Mouse (Mus musculus) heart, embryonic 10.5 days (tissue): ENCODE data around the gene Cnot1. TPM values are rescaled to one million over a fixed set of nuclear protein-coding genes. Genes with fewer than 3 reads are reported as not detected.
A peak's percentile ranks its signal among the peaks of the same experiment; 100 is the strongest.
"Not testable (repeated sequence)": the region's sequence is repeated elsewhere in the genome, so short reads cannot be mapped to it uniquely, and the experiment has no call there.

Experiments used
- DNase-seq: peaks from one replicate; pipeline ENCODE4 v3.0.0-alpha.2; 2017; ENCODE audit warnings: low spot score
- H3K27ac ChIP-seq: fragments of 300-500 bp; sonication (generic); 2 replicates; pipeline ENCODE4 v1.5.1; 2016; ENCODE audit warnings: mild to moderate bottlenecking
- H3K27me3 ChIP-seq: fragments of 300-500 bp; sonication (generic); 2 replicates; pipeline ENCODE4 v1.6.1; 2016; ENCODE audit warnings: mild to moderate bottlenecking; ENCODE audit not compliant: poor library complexity, insufficient read depth, severe bottlenecking
- H3K36me3 ChIP-seq: fragments of 300-500 bp; sonication (generic); 2 replicates; pipeline ENCODE4 v1.6.1; 2016; ENCODE audit warnings: mild to moderate bottlenecking, moderate library complexity
- H3K4me1 ChIP-seq: fragments of 300-500 bp; sonication (generic); 2 replicates; pipeline ENCODE4 v1.6.1; 2016; ENCODE audit warnings: mild to moderate bottlenecking
- H3K4me3 ChIP-seq: fragments of 300-500 bp; sonication (generic); 2 replicates; pipeline ENCODE4 v1.5.1; 2016; ENCODE audit warnings: mild to moderate bottlenecking, moderate library complexity
- H3K9me3 ChIP-seq: fragments of 300-500 bp; sonication (generic); 2 replicates; pipeline ENCODE4 v1.6.1; 2016; ENCODE audit warnings: mild to moderate bottlenecking, moderate library complexity
- WGBS: fragments of 180-500 bp; shearing (Covaris S2); methylation state at CpG from one replicate; pipeline ENCODE4 v1.1.7; 2016; 5-methylcytosine and 5-hydroxymethylcytosine counted together
- polyA plus RNA-seq: library from polyadenylated mRNA; unstranded; fragments of >200 nt; fragmentation: Nextera tagmentation; extraction: Ambion mirVana; gene quantifications from 2 replicates; pipeline ENCODE4 v1.2.1, GENCODE M21; 2016

Cnot1 gene
- polyA plus RNA-seq, 1 experiment from 2014 or later, result 81.1 TPM

GRCm38 (mm10) chr8:95808631-95809030, 1.4 kb upstream of the Cnot1 start:
- DNase-seq, result no peak
- H3K36me3 ChIP-seq, result 0 out of 2 replicates have a peak, but pooled peaks cover 5% of the 10 kb centered on the region
- no peak overlapping the region for H3K4me3 ChIP-seq
- 89% methylated on average over 4 of the region's 4 CpGs for WGBS
- no peaks in the 10 kb centered on the region for H3K27me3 ChIP-seq
- no peaks in the 10 kb centered on the region for H3K9me3 ChIP-seq
- H3K27ac ChIP-seq, result no peak overlapping the region
- H3K4me1 ChIP-seq, result peaks cover 42% of the 10 kb centered on the region

DNA sequence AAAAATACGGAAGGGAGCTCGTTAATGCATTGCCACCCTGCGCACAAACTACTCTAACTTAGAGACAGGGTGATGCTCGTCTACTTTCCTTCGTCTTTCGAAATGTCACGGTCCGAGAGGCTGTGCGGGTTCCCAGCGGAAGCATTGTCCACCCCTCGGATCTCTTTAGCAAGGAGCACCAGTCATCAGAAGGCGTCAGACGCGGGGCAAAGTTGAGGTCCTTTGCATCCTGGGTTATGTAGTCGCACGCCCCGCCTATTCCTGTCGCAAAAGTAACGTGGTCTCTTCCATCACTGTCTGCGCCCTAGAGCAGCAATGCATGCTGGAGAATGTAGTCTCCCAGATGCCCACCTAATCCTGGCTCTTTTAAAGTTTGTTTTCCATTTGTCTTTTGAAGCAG, 597 bp upstream of the Cnot1 start:
- 0 out of 2 replicates have a peak, but pooled peaks cover 5% of the 10 kb centered on the region for H3K36me3 ChIP-seq
- WGBS, result under 1% methylated on average over 20 of the region's 20 CpGs
- peak overlapping the region; percentile 99 for H3K4me3 ChIP-seq
- no peaks in the 10 kb centered on the region for H3K27me3 ChIP-seq
- peaks cover 42% of the 10 kb centered on the region for H3K4me1 ChIP-seq
- no peaks in the 10 kb centered on the region for H3K9me3 ChIP-seq
- H3K27ac ChIP-seq, result peak overlapping the region; percentile 99
- peak; percentile 98 for DNase-seq

GRCm38 (mm10) chr8:95806461-95807191, 638 bp downstream of the Cnot1 start:
- Histone ChIP-seq H3K27ac (peak overlapping the region; percentile 99), H3K9me3 (no peaks in the 10 kb centered on the region), H3K4me1 (peaks cover 44% of the 10 kb centered on the region), H3K27me3 (no peaks in the 10 kb centered on the region), H3K36me3 (peaks cover 13% of the 10 kb centered on the region), H3K4me3 (peak overlapping the region; percentile 99)
- under 1% methylated on average over 69 of the region's 69 CpGs for WGBS
- peak; percentile 86 for DNase-seq

- Histone ChIP-seq H3K4me3 (peak overlapping the region; percentile 99), H3K27ac (no peak overlapping the region), H3K9me3 (no peaks in the 10 kb centered on the region), H3K4me1 (peaks cover 35% of the 10 kb centered on the region), H3K27me3 (no peaks in the 10 kb centered on the region), H3K36me3 (peaks cover 17% of the 10 kb centered on the region)
- WGBS, result 69% methylated on average over 2 of the region's 2 CpGs
- DNase-seq, result no peak
Measured at GRCm38 (mm10) chr8:95805482-95805881, 1.8 kb downstream of the Cnot1 start.

GRCm38 (mm10) chr8:95802231-95802630, 5.0 kb downstream of the Cnot1 start:
- peaks cover 35% of the 10 kb centered on the region for H3K36me3 ChIP-seq
- H3K27me3 ChIP-seq, result no peaks in the 10 kb centered on the region
- H3K4me1 ChIP-seq, result peaks cover 31% of the 10 kb centered on the region
- 74% methylated on average over 8 of the region's 8 CpGs for WGBS
- H3K9me3 ChIP-seq, result no peaks in the 10 kb centered on the region
- no peak for DNase-seq
- H3K4me3 ChIP-seq, result no peak overlapping the region
- no peak overlapping the region for H3K27ac ChIP-seq

- no peaks in the 10 kb centered on the region for H3K27me3 ChIP-seq
- no peak overlapping the region for H3K4me3 ChIP-seq
- H3K9me3 ChIP-seq, result no peaks in the 10 kb centered on the region
- H3K4me1 ChIP-seq, result peaks cover 31% of the 10 kb centered on the region
- H3K27ac ChIP-seq, result no peak overlapping the region
- peaks cover 39% of the 10 kb centered on the region for H3K36me3 ChIP-seq
- DNase-seq, result no peak
- 100% methylated on average over 1 of the region's 1 CpGs for WGBS
Measured at GRCm38 (mm10) chr8:95801476-95802064, 5.7 kb downstream of the Cnot1 start.

DNA sequence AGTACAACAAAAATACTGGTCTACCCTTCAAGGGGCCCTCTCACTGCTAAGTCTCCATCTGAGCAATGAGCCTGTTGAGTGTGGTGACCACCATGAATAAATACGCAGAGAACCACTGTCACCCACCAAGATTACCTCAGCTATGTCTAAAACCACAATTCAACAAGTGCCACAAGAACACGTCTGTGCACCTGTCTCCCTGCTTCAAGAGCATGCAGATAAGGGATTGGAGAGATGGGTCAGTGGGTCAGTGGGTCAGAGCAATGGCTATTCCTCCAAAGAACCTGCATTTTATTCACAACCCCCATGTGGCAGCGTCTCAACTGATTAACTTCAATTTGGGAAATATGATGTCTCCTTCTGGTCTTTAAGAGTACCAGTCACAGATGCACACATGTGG, 6.9 kb downstream of the Cnot1 start:
- no peak for DNase-seq
- no peak overlapping the region for H3K4me3 ChIP-seq
- no peaks in the 10 kb centered on the region for H3K27me3 ChIP-seq
- H3K9me3 ChIP-seq, result no peaks in the 10 kb centered on the region
- peaks cover 48% of the 10 kb centered on the region for H3K36me3 ChIP-seq
- WGBS, result 87% methylated on average over 3 of the region's 3 CpGs
- no peak overlapping the region for H3K27ac ChIP-seq
- peaks cover 21% of the 10 kb centered on the region for H3K4me1 ChIP-seq

- no peak for DNase-seq
- no peak overlapping the region for H3K27ac ChIP-seq
- H3K4me1 ChIP-seq, result peaks cover 17% of the 10 kb centered on the region
- H3K36me3 ChIP-seq, result peaks cover 48% of the 10 kb centered on the region
- H3K4me3 ChIP-seq, result no peak overlapping the region
- no peaks in the 10 kb centered on the region for H3K27me3 ChIP-seq
- WGBS, result 84% methylated on average over 1 of the region's 1 CpGs
- no peaks in the 10 kb centered on the region for H3K9me3 ChIP-seq
Measured at GRCm38 (mm10) chr8:95799891-95800290, 7.4 kb downstream of the Cnot1 start.

- Histone ChIP-seq H3K9me3 (no peaks in the 10 kb centered on the region), H3K36me3 (peaks cover 44% of the 10 kb centered on the region), H3K27ac (no peak overlapping the region), H3K4me1 (peaks cover 13% of the 10 kb centered on the region), H3K27me3 (no peaks in the 10 kb centered on the region), H3K4me3 (no peak overlapping the region)
- no peak for DNase-seq
- 92% methylated on average over 6 of the region's 6 CpGs for WGBS
Measured at GRCm38 (mm10) chr8:95799117-95799516, 8.1 kb downstream of the Cnot1 start.

GRCm38 (mm10) chr8:95795333-95796061, 11.8 kb downstream of the Cnot1 start:
- not testable (repeated sequence) for H3K4me3 ChIP-seq, H3K27me3 ChIP-seq, DNase-seq, H3K9me3 ChIP-seq, H3K4me1 ChIP-seq, H3K27ac ChIP-seq
- peaks cover 40% of the 10 kb centered on the region; the same call in 1 of the 2 replicates for H3K36me3 ChIP-seq
- 91% methylated on average over 5 of the region's 5 CpGs for WGBS

DNA sequence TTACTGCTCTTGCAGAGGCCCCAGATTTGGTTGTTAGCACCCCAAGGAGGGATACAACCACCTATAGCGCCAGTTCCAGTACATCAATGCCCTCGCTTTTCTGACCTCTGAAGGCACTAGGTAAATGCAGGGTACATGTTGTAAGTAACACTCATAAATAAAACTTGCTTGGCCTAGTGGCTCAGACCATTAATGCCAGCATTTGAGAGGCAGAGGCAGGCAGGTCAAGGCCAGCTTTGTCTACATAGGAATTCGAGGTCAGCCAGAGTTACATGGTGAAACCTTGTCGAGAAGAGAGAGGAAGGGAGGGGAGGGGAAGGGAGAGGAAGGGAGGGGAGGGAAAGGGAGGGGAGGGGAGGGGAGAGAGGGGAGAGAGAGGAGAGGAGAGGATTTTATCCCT, 21.7 kb downstream of the Cnot1 start:
- H3K4me3 ChIP-seq, result no peak overlapping the region
- H3K27ac ChIP-seq, result no peak overlapping the region
- no peak for DNase-seq
- no peaks in the 10 kb centered on the region for H3K27me3 ChIP-seq
- WGBS, result 94% methylated on average over 3 of the region's 4 CpGs
- peaks cover 6% of the 10 kb centered on the region; the same call in 1 of the 2 replicates for H3K4me1 ChIP-seq
- no peaks in the 10 kb centered on the region for H3K9me3 ChIP-seq
- peaks cover 84% of the 10 kb centered on the region for H3K36me3 ChIP-seq

DNA sequence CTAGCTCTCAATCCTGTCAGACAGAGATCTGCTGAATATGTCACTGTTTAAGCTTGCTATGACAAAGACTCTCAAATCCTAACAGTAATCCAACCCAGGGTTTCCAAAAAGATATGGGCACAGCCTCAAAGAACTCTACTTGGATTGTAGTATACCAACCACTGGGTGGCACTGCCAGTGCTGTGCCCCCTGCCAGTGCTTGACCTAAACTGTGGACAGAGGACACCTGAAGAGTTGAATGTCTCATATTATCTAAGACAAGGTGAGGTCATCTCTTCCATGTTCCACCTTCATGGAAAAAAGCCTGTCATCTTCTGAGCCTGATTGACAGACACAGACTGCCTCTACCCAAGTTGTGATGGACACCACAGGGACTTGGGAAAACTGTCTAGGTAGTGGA, 24.6 kb downstream of the Cnot1 start:
- Histone ChIP-seq H3K27me3 (no peaks in the 10 kb centered on the region), H3K36me3 (peaks cover 78% of the 10 kb centered on the region), H3K27ac (no peak overlapping the region), H3K4me3 (no peak overlapping the region), H3K9me3 (no peaks in the 10 kb centered on the region), H3K4me1 (peaks cover 6% of the 10 kb centered on the region; the same call in 1 of the 2 replicates)
- no peak for DNase-seq

DNA sequence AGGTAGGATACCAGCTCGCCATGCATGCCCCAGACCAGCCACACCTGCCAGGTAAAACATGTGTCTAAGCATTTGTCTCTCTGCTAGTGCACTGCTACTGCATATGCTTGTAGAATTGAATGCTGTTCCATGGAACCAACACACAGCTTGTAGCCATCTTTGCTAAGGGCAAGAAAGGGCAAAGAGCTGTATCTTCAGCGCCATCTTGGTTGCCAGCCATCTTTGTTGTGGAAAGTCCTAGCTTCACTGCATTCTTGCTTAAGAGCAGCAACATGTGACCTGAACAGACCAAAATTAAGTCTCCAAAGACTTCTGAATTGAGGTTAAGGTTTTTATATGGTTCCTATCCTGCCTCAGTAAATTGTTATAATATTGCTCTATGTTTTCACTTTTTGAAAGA, 25.5 kb downstream of the Cnot1 start:
- WGBS, result 95% methylated on average over 2 of the region's 2 CpGs
- H3K36me3 ChIP-seq, result peaks cover 71% of the 10 kb centered on the region
- DNase-seq, result no peak
- no peaks in the 10 kb centered on the region for H3K9me3 ChIP-seq
- H3K4me3 ChIP-seq, result no peak overlapping the region
- H3K27me3 ChIP-seq, result no peaks in the 10 kb centered on the region
- no peak overlapping the region for H3K27ac ChIP-seq
- H3K4me1 ChIP-seq, result peaks cover 6% of the 10 kb centered on the region; the same call in 1 of the 2 replicates
